In genomic region chr3:58512740-58513139, GRCm38 (mm10) we compare ENCODE assay signal across 20 mouse cellular contexts. TPM values are rescaled to one million over a fixed set of nuclear protein-coding genes. Genes with fewer than 3 reads are reported as not detected.
A peak's percentile ranks its signal among the peaks of the same experiment; 100 is the strongest.
DNase-seq lines count a peak whose midpoint lies in the region; ATAC-seq and TF ChIP-seq lines count a peak whose summit lies in the region.
"Had no signal": no experiment of that assay in that cellular context is flagged by ENCODE, and none has a peak within 500 bp of the region (broad histone marks: within the 10 kb centered on the region; RNA-seq: fewer than 3 reads in every experiment).

No protein-coding gene starts in this region.

- H3K4me2 ChIP-seq in lung, postnatal 0 days (replicated peaks; ENCODE audit: low read depth, low read length) = no peak overlapping the region

- TF ChIP-seq EP300 in lung, postnatal 0 days (IDR thresholded peaks at IDR 0.05) = peak; percentile 62

- TF ChIP-seq CTCF in lung, postnatal 0 days (IDR thresholded peaks at IDR 0.05) = no peak

- WGBS in lung, postnatal 0 days = 43% methylated on average over 3 of the region's 3 CpGs

- peak; percentile 77 for ATAC-seq in lung, postnatal 0 days
- ATAC-seq: activated CD4-positive, CD25-positive, alpha-beta regulatory T cell, adult 4 months; CD4-positive, CD25-positive, alpha-beta regulatory T cell, adult 4 months; Patski had no signal

- H3K9ac ChIP-seq in lung, postnatal 0 days (replicated peaks; ENCODE audit: low read depth) = no peak overlapping the region

- intact Hi-C loops in heart, postnatal 25 days (cut with DNase I) = loop anchor here (5.0 kb wide), 1 partner anchor 270 kb away; no protein-coding TSS in a partner anchor

- no peaks in the 10 kb centered on the region for H3K4me1 ChIP-seq in lung, postnatal 0 days (ENCODE audit: insufficient read depth, low read depth, low read length)

- no peaks in the 10 kb centered on the region for H3K36me3 ChIP-seq in lung, postnatal 0 days (ENCODE audit: insufficient read depth, low read length)
- H3K36me3 ChIP-seq: G1E had no signal

- H3K9me3 ChIP-seq in lung, postnatal 0 days (ENCODE audit: low read length) = no peaks in the 10 kb centered on the region
- H3K9me3 ChIP-seq: G1E had no signal

- DNase-seq in heart, adult 11 months = peak; percentile 6
- DNase-seq in heart, postnatal 25 days (ENCODE audit: low spot score) = no peak
- peak; percentile 61 for DNase-seq in lung, postnatal 0 days (ENCODE audit: low spot score)
- no peak for DNase-seq in lung, postnatal 4 days
- DNase-seq in lung, postnatal 36 days = peak; percentile 26
- no peak for DNase-seq in lung, postnatal 10 days
- DNase-seq: adrenal gland, adult 2 months; adrenal gland, adult 8-10 months; adrenal gland, postnatal 10 days; adrenal gland, postnatal 14 days; adrenal gland, postnatal 25 days; adrenal gland, postnatal 36 days; cerebellum, adult 11 months; cerebellum, adult 11-12 months; cerebellum, adult 18-20 months had no signal

- H3K27me3 ChIP-seq in lung, postnatal 0 days (replicated peaks; ENCODE audit: insufficient read depth, low read length) = no peaks in the 10 kb centered on the region
- H3K27me3 ChIP-seq: CH12.LX, Patski had no signal

- no peak overlapping the region for H3K4me3 ChIP-seq in lung, postnatal 0 days (ENCODE audit: low read depth, low read length)

- no peak overlapping the region for H3K27ac ChIP-seq in lung, postnatal 0 days (ENCODE audit: low read length)

RNA-seq across cellular contexts. Expression of gene Eif2a, which starts 12.9 kb away (rescaled TPM):
- 10 to 100 TPM; 35.4 to 42.4 TPM for total RNA-seq in heart, postnatal 25 days (2021)
- polyA plus RNA-seq in lung, postnatal 0 days (2015; fragmentation: Nextera tagmentation; extraction: Ambion mirVana) = 25.7 and 28.7 TPM in 2 replicates

RNA-seq across cellular contexts. Expression of gene Serp1, which starts 13.0 kb away (rescaled TPM):
- 10 to 100 TPM; 13.0 to 14.3 TPM for total RNA-seq in heart, postnatal 25 days (2021)
- 117 and 126 TPM in 2 replicates for polyA plus RNA-seq in lung, postnatal 0 days (2015; fragmentation: Nextera tagmentation; extraction: Ambion mirVana)

Comparison
In these comparisons a context has a peak if more than half of its experiments do, and no peak if none do; other contexts are left out.
1. DNase-seq: peak in heart, adult 11 months (single experiment), lung, postnatal 0 days (single experiment) and lung, postnatal 36 days (single experiment); none in heart, postnatal 25 days (single experiment), lung, postnatal 4 days (0 of 2) and lung, postnatal 10 days (single experiment).